Mouse (Mus musculus): ENCODE measurements around the gene Fyn. TPM values are rescaled to one million over a fixed set of nuclear protein-coding genes. Genes with fewer than 3 reads are reported as not detected.

Gene Fyn
- polyA plus RNA-seq, 1 experiment from 2014 or later: 70.3 TPM

- ATAC-seq (replicated peaks): 0 out of 2 replicates have a peak, but pooled peaks have one; percentile 46
- Histone ChIP-seq H3K4me3 (no peak overlapping the region), H3K4me2 (no peak overlapping the region), H3K27ac (0 out of 2 replicates have a peak overlapping the region, but pooled peaks have one; percentile 7), H3K4me1 (peaks cover 36% of the 10 kb centered on the region), H3K36me3 (replicated peaks) (no peaks in the 10 kb centered on the region), H3K9me3 (no peaks in the 10 kb centered on the region), H3K9ac (no peak overlapping the region), H3K27me3 (replicated peaks) (no peaks in the 10 kb centered on the region)
- WGBS: 59% methylated on average over 9 of the region's 9 CpGs
These were observed 52.4 kb downstream of the Fyn start for GRCm38 (mm10) chr10:39420842-39421617.

DNA sequence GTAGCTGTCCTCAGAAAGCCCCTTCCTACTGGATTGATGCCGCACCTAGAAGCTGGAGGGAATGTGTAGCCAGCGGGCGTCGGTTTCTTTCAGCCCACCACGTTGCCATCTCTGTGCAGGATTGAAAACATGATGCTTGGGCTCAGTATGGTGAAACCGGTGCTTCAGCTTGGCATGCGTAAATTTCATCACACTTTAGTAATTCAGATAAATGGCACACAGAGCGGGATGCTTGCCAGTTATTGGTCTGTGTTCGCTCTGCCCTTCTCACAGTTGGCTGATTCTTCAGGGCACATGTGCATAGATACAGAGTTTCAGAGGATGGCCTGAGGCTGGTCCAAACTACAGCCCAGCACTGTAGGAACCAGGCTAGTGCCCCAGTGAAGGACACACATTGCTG is 53.1 kb downstream of the Fyn start:
- Histone ChIP-seq H3K9me3 (no peaks in the 10 kb centered on the region), H3K36me3 (replicated peaks) (no peaks in the 10 kb centered on the region), H3K4me3 (no peak overlapping the region), H3K27me3 (replicated peaks) (no peaks in the 10 kb centered on the region), H3K9ac (no peak overlapping the region), H3K4me2 (no peak overlapping the region), H3K4me1 (peaks cover 34% of the 10 kb centered on the region), H3K27ac (no peak overlapping the region)
- ATAC-seq (replicated peaks): no peak
- 87% methylated on average over 9 of the region's 9 CpGs for WGBS

DNA sequence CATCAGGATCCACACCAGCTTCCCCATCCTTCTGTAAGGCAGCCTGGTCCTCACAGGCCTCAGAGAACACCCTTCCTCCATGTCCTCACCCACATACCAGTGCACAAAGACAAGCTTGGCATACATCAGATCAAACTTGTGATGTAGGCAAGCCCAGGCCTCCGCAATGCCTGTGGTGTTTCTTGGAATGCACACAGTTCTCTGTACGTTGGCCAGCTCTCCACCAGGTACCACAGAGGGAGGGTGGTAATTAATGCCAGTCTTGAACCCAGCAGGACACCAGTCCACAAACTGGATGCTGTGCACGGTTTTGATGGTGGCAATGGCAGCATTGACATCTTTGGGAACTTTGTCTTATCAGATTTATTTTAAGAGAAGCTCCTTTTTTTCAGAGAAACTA is 56.0 kb downstream of the Fyn start:
- Histone ChIP-seq H3K4me3 (no peak overlapping the region), H3K4me1 (peaks cover 34% of the 10 kb centered on the region), H3K27ac (no peak overlapping the region), H3K9me3 (no peaks in the 10 kb centered on the region), H3K27me3 (replicated peaks) (no peaks in the 10 kb centered on the region), H3K4me2 (no peak overlapping the region), H3K36me3 (replicated peaks) (no peaks in the 10 kb centered on the region), H3K9ac (no peak overlapping the region)
- no peak for ATAC-seq (replicated peaks)
- 83% methylated on average over 3 of the region's 3 CpGs for WGBS

DNA sequence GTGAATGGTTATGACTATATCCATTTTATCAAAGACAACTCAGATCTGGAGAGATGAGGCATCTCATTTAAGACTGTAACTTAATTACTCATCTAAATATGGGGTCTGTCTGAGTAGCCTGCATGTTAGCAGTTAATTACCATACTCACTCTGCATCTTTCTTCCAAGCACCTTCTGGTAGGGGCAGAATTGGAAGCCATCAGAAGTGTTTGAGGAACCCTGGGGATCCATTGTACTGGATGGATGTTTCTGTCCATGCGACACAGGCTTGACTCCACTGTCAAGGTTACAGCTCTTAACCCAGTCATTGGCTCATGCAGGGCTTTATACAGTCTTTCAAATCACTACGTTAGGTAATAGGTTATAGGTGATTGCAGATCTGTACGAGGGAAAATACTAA is 57.4 kb downstream of the Fyn start:
- WGBS: 84% methylated on average over 3 of the region's 3 CpGs
- no peak overlapping the region for H3K27ac ChIP-seq
- H3K27me3 ChIP-seq (replicated peaks): no peaks in the 10 kb centered on the region
- H3K4me3 ChIP-seq: no peak overlapping the region
- no peak for ATAC-seq (replicated peaks)
- no peaks in the 10 kb centered on the region for H3K9me3 ChIP-seq
- H3K4me2 ChIP-seq: no peak overlapping the region
- no peaks in the 10 kb centered on the region for H3K36me3 ChIP-seq (replicated peaks)
- no peak overlapping the region for H3K9ac ChIP-seq
- peaks cover 31% of the 10 kb centered on the region for H3K4me1 ChIP-seq

DNA sequence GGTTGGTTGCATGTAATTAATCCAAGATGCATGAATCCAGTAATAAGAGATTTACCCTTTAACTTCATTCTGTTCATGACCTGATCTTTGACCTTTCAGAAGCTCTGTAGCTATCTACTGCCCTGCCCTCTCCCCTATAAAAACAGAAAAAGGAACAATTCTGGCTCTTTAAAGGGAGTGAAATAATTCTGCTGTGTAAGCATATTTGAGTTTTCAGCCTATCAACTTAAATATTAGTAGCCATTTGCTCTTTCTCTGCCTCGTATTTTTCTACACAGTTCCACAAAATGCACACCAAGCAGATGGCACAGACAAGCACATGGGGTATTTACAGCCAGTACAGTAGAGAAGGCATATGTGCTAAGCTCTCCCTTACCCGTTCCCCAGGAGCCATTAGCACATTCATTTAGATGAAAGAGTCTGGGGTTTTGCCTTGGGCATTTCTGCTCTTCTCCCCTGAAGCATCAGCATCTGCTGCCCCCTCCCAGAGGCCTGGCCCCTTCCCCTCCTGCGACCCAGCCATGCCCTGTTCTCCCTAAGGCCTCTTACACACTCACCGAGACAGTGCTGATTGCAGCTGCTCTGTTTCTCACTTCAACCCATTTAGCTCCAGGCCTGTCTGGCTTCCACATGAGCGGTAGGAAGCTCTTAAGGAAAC is 58.3 kb downstream of the Fyn start:
- H3K36me3 ChIP-seq (replicated peaks): no peaks in the 10 kb centered on the region
- peak; percentile 62 for ATAC-seq (replicated peaks)
- no peaks in the 10 kb centered on the region for H3K9me3 ChIP-seq
- H3K9ac ChIP-seq: no peak overlapping the region
- H3K4me1 ChIP-seq: peaks cover 28% of the 10 kb centered on the region
- H3K4me2 ChIP-seq: no peak overlapping the region
- H3K4me3 ChIP-seq: no peak overlapping the region
- 26% methylated on average over 5 of the region's 5 CpGs for WGBS
- no peaks in the 10 kb centered on the region for H3K27me3 ChIP-seq (replicated peaks)
- peak overlapping the region; percentile 45; the same call in 1 of the 2 replicates for H3K27ac ChIP-seq

GRCm38 (mm10) chr10:39429661-39430060 is 61.0 kb downstream of the Fyn start:
- H3K4me1 ChIP-seq: peaks cover 24% of the 10 kb centered on the region
- H3K9me3 ChIP-seq: no peaks in the 10 kb centered on the region
- no peak for ATAC-seq (replicated peaks)
- WGBS: 88% methylated on average over 4 of the region's 4 CpGs
- H3K9ac ChIP-seq: no peak overlapping the region
- H3K36me3 ChIP-seq (replicated peaks): no peaks in the 10 kb centered on the region
- H3K27me3 ChIP-seq (replicated peaks): no peaks in the 10 kb centered on the region
- no peak overlapping the region for H3K27ac ChIP-seq
- no peak overlapping the region for H3K4me2 ChIP-seq
- no peak overlapping the region for H3K4me3 ChIP-seq

DNA sequence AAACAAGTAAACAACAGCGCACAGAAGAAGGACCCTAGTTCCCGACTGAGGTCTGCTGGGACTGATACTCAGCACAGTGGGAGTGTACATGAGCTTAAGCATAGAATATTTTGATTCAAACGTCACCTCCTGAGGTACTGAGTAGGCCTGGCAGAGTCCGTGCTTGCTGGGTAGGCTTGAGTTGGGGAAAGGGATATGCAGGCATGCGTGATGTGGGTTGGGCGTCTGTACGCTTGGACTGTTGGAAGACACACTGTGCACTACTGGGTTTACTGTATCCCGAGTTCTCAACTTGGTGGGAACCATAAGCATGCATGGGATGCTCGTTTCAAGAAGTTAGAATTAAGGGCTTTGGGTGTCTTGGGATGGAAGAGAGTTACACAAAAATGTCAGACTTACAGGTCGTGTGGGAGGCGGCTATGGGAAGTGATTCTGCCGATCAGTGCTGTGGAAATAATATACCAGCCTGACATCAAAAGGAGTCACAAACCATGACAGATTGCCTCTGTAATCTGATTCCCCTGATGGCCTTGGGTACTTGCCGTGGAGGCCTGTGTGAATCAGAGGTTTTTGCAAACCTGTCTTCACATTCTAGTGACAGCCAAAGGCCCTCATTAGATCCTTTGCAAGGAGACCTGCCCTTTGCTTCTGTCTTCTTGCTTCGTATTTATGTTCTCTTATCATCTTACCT is 61.6 kb downstream of the Fyn start:
- Histone ChIP-seq H3K27ac (no peak overlapping the region), H3K4me1 (peaks cover 24% of the 10 kb centered on the region), H3K27me3 (replicated peaks) (no peaks in the 10 kb centered on the region), H3K4me3 (no peak overlapping the region), H3K4me2 (no peak overlapping the region), H3K9me3 (no peaks in the 10 kb centered on the region), H3K36me3 (replicated peaks) (no peaks in the 10 kb centered on the region), H3K9ac (no peak overlapping the region)
- no peak for ATAC-seq (replicated peaks)
- WGBS: 60% methylated on average over 14 of the region's 14 CpGs

DNA sequence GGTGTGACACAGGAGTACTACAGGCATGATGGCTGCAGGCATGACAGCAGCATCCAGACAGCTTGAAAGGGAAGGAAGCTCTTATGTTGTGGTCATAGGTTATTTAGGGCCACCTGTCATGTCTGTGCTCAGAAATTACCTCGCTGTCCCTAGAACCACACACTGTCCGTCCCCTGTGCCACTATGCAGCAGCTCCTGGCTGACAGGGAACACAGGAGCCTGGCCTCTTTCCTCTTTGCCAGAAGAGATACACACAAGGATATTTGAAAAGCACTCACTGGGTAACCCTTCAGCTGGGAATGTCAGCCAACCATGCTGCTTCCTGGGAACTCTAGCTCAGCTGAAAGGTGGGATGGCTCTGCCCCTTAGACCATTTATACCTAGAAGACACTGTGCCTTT is 62.6 kb downstream of the Fyn start:
- 84% methylated on average over 2 of the region's 2 CpGs for WGBS
- H3K9ac ChIP-seq: no peak overlapping the region
- H3K36me3 ChIP-seq (replicated peaks): no peaks in the 10 kb centered on the region
- H3K4me1 ChIP-seq: peaks cover 24% of the 10 kb centered on the region
- no peak overlapping the region for H3K4me3 ChIP-seq
- no peak overlapping the region for H3K27ac ChIP-seq
- no peaks in the 10 kb centered on the region for H3K27me3 ChIP-seq (replicated peaks)
- ATAC-seq (replicated peaks): no peak
- H3K9me3 ChIP-seq: no peaks in the 10 kb centered on the region
- no peak overlapping the region for H3K4me2 ChIP-seq

DNA sequence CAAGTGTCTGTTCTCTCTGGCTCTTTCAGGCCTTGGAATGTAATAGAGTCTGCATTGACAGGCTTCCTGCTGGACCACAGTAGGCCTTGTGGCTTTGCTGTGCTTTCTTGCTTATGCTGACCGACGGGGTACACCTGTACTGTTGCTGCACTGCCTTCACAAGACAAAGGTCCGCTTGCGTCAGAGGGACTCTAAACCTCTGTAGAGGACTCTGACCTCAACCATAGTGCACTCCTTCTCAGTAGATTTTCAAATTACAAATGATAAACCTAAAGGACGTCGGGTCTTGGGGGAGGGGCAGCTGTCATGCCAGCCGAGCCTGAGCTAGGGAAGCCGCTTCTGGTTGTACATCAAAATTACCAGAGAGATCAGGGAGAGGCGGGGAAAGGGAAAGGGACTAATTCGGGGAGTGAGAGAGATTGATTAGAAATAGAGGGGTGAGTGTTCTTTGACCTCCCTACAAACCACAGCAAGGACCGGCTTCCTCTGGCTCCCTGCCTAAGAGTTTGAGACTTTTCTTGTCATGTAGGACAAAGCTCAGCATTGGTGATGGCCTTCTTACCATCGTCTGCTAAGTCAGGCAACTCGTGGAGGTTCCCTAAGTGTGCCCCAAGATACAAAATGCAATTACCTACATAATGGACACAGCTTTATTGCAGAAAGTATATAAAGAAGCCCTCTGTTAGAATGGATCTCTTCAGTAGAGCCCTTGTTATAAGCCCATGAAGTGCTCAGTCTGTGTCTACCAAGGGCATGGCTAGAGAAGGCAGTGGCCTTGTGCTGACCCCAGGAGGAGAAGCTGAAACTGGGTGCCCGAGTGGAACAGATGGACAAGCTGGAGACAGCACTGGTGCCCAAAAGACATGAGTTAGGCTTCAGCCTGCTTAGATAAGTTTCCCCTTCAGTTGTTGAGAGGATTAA is 64.3 kb downstream of the Fyn start:
- Histone ChIP-seq H3K4me1 (peaks cover 26% of the 10 kb centered on the region), H3K9ac (no peak overlapping the region), H3K36me3 (replicated peaks) (no peaks in the 10 kb centered on the region), H3K9me3 (no peaks in the 10 kb centered on the region), H3K27ac (no peak overlapping the region), H3K4me2 (no peak overlapping the region), H3K27me3 (replicated peaks) (no peaks in the 10 kb centered on the region), H3K4me3 (no peak overlapping the region)
- ATAC-seq (replicated peaks): no peak
- WGBS: 79% methylated on average over 14 of the region's 14 CpGs

- no peaks in the 10 kb centered on the region for H3K9me3 ChIP-seq
- no peak overlapping the region for H3K4me2 ChIP-seq
- no peaks in the 10 kb centered on the region for H3K27me3 ChIP-seq (replicated peaks)
- H3K9ac ChIP-seq: no peak overlapping the region
- WGBS: 94% methylated on average over 7 of the region's 7 CpGs
- no peak overlapping the region for H3K27ac ChIP-seq
- no peak overlapping the region for H3K4me3 ChIP-seq
- no peaks in the 10 kb centered on the region for H3K36me3 ChIP-seq (replicated peaks)
- peaks cover 36% of the 10 kb centered on the region for H3K4me1 ChIP-seq
- ATAC-seq (replicated peaks): no peak
These were observed 65.2 kb downstream of the Fyn start for GRCm38 (mm10) chr10:39433893-39434292.

GRCm38 (mm10) chr10:39434758-39435448 is 66.2 kb downstream of the Fyn start:
- H3K9ac ChIP-seq: no peak overlapping the region
- no peak overlapping the region for H3K4me3 ChIP-seq
- no peak for ATAC-seq (replicated peaks)
- H3K4me1 ChIP-seq: peaks cover 44% of the 10 kb centered on the region
- WGBS: 70% methylated on average over 8 of the region's 8 CpGs
- no peaks in the 10 kb centered on the region for H3K36me3 ChIP-seq (replicated peaks)
- no peak overlapping the region for H3K27ac ChIP-seq
- H3K27me3 ChIP-seq (replicated peaks): no peaks in the 10 kb centered on the region
- no peak overlapping the region for H3K4me2 ChIP-seq
- no peaks in the 10 kb centered on the region for H3K9me3 ChIP-seq
